Mouse (Mus musculus): ENCODE measurements around the gene Dpp9.

- no peak for TF ChIP-seq USF1 (IDR thresholded peaks at IDR 0.05; ENCODE audit: low read depth)
- no peak for TF ChIP-seq CEBPB (IDR thresholded peaks at IDR 0.05; ENCODE audit: insufficient read depth, poor library complexity, severe bottlenecking)
- TF ChIP-seq POLR2AphosphoS2 (IDR thresholded peaks at IDR 0.05; ENCODE audit: insufficient read length, low read depth), result no peak
Measured at GRCm38 (mm10) chr17:56219251-56219650, 546 bp upstream of the Dpp9 start.
